8 mouse cellular contexts compared by ENCODE assay signal in the genomic region with DNA sequence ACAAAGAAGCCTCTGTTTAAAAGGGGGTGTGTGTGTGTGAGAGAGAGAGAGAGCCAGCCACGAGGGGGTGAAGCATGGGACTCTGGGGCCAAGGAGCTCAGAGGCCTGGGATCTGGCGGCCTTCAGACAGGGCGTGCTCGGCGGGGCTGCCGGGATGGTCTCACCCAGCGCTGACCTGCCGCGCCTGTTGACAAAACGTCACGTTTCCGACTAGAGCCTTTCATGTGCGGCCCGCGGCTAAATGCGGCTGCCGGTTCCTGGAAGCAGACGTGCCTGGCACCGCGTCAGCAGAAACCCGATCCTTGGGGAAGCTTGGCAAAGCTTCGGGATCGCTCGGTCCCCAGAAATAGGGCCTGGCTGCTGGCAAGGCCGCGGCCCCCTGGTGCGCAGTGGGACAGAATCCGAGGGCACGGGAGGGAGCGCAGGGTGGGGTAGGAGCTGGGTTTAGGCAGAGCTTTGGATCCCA. TPM values are rescaled to one million over a fixed set of nuclear protein-coding genes. Genes with fewer than 3 reads are reported as not detected.
A peak's percentile ranks its signal among the peaks of the same experiment; 100 is the strongest.
DNase-seq lines count a peak whose midpoint lies in the region; ATAC-seq and TF ChIP-seq lines count a peak whose summit lies in the region.

No protein-coding gene starts in this region.

- WGBS in hindbrain, embryonic 12.5 days, result under 1% methylated on average over 30 of the region's 30 CpGs
- 2% methylated on average over 30 of the region's 30 CpGs for WGBS in lung, adult 2 months
- WGBS in neural tube, embryonic 14.5 days, result under 1% methylated on average over 30 of the region's 30 CpGs

- H3K27me3 ChIP-seq in hindbrain, embryonic 12.5 days, result peaks cover 15% of the 10 kb centered on the region; the same call in 1 of the 2 replicates
- H3K27me3 ChIP-seq in neural tube, embryonic 14.5 days (ENCODE audit: control insufficient read depth, insufficient read depth, low read length), result no peaks in the 10 kb centered on the region

- H3K9me3 ChIP-seq in hindbrain, embryonic 12.5 days (replicated peaks), result no peaks in the 10 kb centered on the region
- no peaks in the 10 kb centered on the region for H3K9me3 ChIP-seq in neural tube, embryonic 14.5 days (ENCODE audit: control insufficient read depth, low read length)

- peak overlapping the region; percentile 31 for H3K4me3 ChIP-seq in hindbrain, embryonic 12.5 days
- no peak overlapping the region for H3K4me3 ChIP-seq in lung, adult 2 months (replicated peaks; ENCODE audit: extremely low read depth, low read depth, low read length)
- peak overlapping the region; percentile 14 for H3K4me3 ChIP-seq in neural tube, embryonic 14.5 days (ENCODE audit: low read depth, low read length)

- 0 out of 2 replicates have a peak, but pooled peaks cover 4% of the 10 kb centered on the region for H3K36me3 ChIP-seq in hindbrain, embryonic 12.5 days
- H3K36me3 ChIP-seq in neural tube, embryonic 14.5 days (ENCODE audit: control insufficient read depth, insufficient read depth, low read length), result no peaks in the 10 kb centered on the region

- H3K4me2 ChIP-seq in hindbrain, embryonic 12.5 days (replicated peaks), result peak overlapping the region; percentile 68
- H3K4me2 ChIP-seq in neural tube, embryonic 14.5 days (ENCODE audit: low read depth, low read length), result peak overlapping the region; percentile 48

- peak; percentile 88 for ATAC-seq in hindbrain, embryonic 12.5 days (ENCODE audit: low FRiP score)
- ATAC-seq in neural tube, embryonic 14.5 days (ENCODE audit: low read depth), result peak; percentile 87

- peaks cover 16% of the 10 kb centered on the region for H3K4me1 ChIP-seq in hindbrain, embryonic 12.5 days
- peaks cover 14% of the 10 kb centered on the region for H3K4me1 ChIP-seq in lung, adult 2 months (ENCODE audit: control insufficient read depth, insufficient read depth, low read length)
- H3K4me1 ChIP-seq in neural tube, embryonic 14.5 days (ENCODE audit: control insufficient read depth, insufficient read depth, low read length), result peaks cover 12% of the 10 kb centered on the region

- TF ChIP-seq CTCF in lung, adult 2 months (IDR thresholded peaks at IDR 0.05; ENCODE audit: insufficient read depth, low read length), result no peak

- TF ChIP-seq POLR2A in lung, adult 2 months (IDR thresholded peaks at IDR 0.05; ENCODE audit: borderline replicate concordance, extremely low read depth, low read depth, low read length), result peak; percentile 33; the same call in 1 of the 2 replicates

- H3K9ac ChIP-seq in hindbrain, embryonic 12.5 days, result peak overlapping the region; percentile 62
- H3K9ac ChIP-seq in neural tube, embryonic 14.5 days (replicated peaks; ENCODE audit: low read depth, low read length), result peak overlapping the region; percentile 68

- peak; percentile 96 for DNase-seq in Muller cell, postnatal 12 days (ENCODE audit: inconsistent ontology term)
- peak; percentile 94 to 95 for DNase-seq in cerebellum, postnatal 36 days
- peak; percentile 80 to 85 for DNase-seq in frontal cortex, postnatal 36 days (ENCODE audit: low spot score in 2 of 2)
- peak; percentile 77 for DNase-seq in layer of hippocampus, adult 9-11 months
- DNase-seq in lung, adult 2 months, result peak; percentile 76
- peak; percentile 24 to 25 for DNase-seq in thymus, adult 18-20 months

- peak overlapping the region; percentile 40 for H3K27ac ChIP-seq in hindbrain, embryonic 12.5 days
- H3K27ac ChIP-seq in neural tube, embryonic 14.5 days (ENCODE audit: low read depth, low read length), result peak overlapping the region; percentile 69

RNA-seq across cellular contexts. Expression of a gene that starts 7.9 kb away (rescaled TPM):
- 3.6 and 3.9 TPM in 2 replicates for polyA plus RNA-seq in hindbrain, embryonic 12.5 days (2016; fragmentation: Nextera tagmentation; extraction: Ambion mirVana)
- polyA plus RNA-seq in lung, adult 2 months (2012; rRNA removed), result 14.6 and 14.9 TPM in 2 replicates
- polyA plus RNA-seq in neural tube, embryonic 14.5 days (2014; fragmentation: Nextera tagmentation; extraction: Ambion mirVana), result 4.0 and 4.4 TPM in 2 replicates

Comparison
In these comparisons a context has a peak if more than half of its experiments do, and no peak if none do; other contexts are left out.
1. DNase-seq: peak in every context shown above with its lines; median percentile 96 in Muller cell, postnatal 12 days; 94 in cerebellum, postnatal 36 days; 82 in frontal cortex, postnatal 36 days; 77 in layer of hippocampus, adult 9-11 months; 76 in lung, adult 2 months; 24 in thymus, adult 18-20 months.